Mouse (Mus musculus): Measurements from ENCODE around the gene Camk1g.

DNA sequence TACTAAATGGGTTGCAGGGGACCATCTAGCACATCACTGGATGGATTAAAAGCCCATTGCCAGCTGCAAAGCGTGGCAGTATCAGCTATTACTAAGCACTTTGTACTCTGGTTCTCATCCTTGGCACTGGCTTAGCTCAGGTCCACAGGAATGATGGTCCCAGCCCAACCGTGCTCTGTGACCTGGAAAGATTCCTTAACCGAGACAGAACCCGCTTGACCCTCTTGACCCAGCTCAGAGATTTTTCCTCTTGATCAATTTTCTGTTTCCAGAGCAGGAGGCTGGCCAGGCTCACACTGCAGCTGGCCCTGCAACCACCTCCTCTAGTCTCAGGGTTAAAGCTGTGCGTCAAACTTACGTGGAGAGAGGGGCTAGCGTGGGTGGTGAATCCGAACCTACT, 1.0 kb downstream of the Camk1g start:
- TF ChIP-seq GATA1 (IDR thresholded peaks at IDR 0.05; ENCODE audit: borderline replicate concordance, low read length) (no peak), FLI1 (IDR thresholded peaks at IDR 0.05; ENCODE audit: low read length) (no peak)
